Mouse (Mus musculus) cortical plate, adult 2 months (tissue): ENCODE results near the gene Tap2.

Experiments used
- CTCF ChIP-seq: fragments of 200-500 bp; IDR thresholded peaks from 2 replicates; pipeline ENCODE4 v1.5.1; 2011; ENCODE audit warnings: mild to moderate bottlenecking, control low read depth, low read length; ENCODE audit not compliant: insufficient read depth; ENCODE audit errors: extremely low read depth
- POLR2A ChIP-seq: fragments of 200-500 bp; IDR thresholded peaks from 2 replicates; pipeline ENCODE4 v1.6.1; 2011; ENCODE audit warnings: mild to moderate bottlenecking, low read length, control low read depth; ENCODE audit not compliant: insufficient read depth; ENCODE audit errors: extremely low read depth

DNA sequence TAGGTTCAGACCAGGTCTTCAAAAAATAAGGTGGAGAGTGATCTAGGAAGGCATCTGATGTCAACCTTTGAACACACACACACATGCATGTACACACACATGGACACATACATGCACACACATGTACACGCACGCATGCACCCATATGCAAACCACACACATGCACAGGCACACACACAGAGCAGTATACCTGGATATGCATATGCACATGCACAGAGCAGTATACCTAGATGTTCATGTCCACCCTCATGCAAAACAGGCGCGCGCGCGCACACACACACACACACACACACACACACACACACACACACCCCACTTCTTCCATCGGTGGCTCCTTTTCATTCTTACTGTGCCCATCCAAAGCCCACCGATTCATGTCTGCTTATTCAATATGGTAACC is 4.5 kb downstream of the Tap2 start:
- TF ChIP-seq POLR2A (no peak), CTCF (no peak)
